Mouse (Mus musculus): ENCODE measurements at regions not wholly inside any gene's neighbourhood (a gene's known extent, or its start where the extent isn't known, plus 50 kb on each side); places are given as distances from the start of the nearest gene placed in this dataset.
A peak's percentile ranks its signal among the peaks of the same experiment; 100 is the strongest.

DNA sequence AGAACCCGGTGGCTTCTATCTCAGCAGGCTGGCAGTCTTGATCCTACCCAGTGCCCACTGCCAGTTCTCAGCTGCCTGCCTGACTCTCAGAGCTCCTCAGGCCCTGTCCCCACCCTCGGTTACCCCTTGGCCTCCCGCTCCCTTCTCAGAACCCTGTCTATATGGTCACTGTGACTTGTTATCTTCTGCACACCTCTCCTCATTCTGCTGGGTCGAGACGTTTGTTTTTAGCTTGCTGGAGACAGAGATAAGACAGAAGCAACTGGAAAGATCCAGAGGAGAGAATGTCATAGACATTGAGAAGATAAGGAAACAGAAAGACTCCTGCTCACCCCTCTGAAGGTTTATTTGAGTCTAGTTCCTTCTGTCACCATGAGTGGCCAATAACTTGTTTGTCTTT lies 53.8 kb upstream of the Phc1 start:
- DNase-seq: no peak

- no peak for DNase-seq
Observed at GRCm38 (mm10) chr6:122393231-122393881, 53.0 kb upstream of the Phc1 start.

GRCm38 (mm10) chr6:122391725-122392667 lies 51.6 kb upstream of the Phc1 start:
- DNase-seq: peak; percentile 69

DNA sequence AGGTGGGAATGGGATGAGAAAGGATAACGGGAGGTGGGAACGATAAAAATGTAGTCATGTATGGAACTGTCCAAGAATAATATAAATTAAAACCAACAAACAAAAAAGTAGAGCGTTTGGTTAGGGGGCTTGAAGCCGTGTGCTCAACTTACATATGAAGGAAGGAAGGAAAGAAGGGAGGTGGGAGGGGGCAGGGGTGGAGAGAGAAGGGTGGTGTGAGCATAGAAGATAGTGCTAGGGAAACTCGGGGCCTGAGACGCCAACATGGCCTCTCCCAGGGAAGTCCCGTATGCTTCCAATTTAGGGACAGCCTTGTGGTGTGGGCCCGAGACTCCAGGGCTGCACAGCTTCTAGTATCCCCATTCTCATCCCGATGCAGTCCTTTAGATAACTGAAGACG lies 50.8 kb upstream of the Phc1 start:
- no peak for DNase-seq

DNA sequence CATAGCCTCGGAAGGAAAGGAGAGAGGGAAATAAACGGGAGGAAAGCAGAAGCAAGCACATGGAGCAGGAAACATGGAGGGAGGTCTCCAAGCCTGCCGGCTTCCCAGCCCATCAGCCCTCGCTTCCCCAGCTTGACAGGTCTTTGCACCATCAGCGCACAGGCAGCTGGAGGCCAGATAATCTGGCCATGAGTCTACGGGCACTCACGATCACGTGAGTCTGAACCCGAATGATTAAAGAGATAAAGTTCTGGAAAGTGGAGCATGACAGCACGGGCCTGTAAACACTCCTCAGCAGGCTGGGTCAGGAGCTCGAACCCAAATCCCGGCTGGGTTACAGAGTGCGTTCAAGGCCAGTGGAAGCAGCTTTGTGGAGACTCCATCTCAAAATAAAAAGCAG lies 50.4 kb upstream of the Phc1 start:
- peak; percentile 4 for DNase-seq
